Mouse (Mus musculus): ENCODE measurements around the gene Ints13.

DNA sequence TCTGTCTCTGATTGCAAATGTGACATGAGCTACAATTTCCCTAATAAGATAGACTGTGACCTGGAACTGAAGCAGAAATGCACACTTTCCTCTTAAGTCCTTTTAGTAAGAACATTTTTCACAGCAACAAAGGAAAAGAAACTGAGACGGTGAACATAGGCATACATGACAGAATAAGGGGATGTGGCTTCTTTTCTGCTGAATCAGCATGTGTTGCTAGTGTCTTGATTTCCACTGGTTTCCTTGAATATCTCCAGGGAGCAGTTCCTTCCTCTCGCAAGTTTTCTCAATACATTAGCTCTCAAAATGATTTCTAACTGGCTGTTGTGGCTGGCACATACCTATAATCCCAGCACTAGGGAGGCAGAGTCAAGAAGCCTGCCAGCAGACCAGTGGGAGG lies 52.1 kb downstream of the Ints13 start:
- TF ChIP-seq CTCF (IDR thresholded peaks at IDR 0.05; ENCODE audit: borderline replicate concordance, extremely low read depth, insufficient read depth, insufficient read length) (no peak), POLR2A (IDR thresholded peaks at IDR 0.05; ENCODE audit: borderline replicate concordance, extremely low read depth, insufficient read depth, insufficient read length, poor library complexity, severe bottlenecking) (no peak)
